Comparison of ENCODE assay signal across 12 mouse cellular contexts in genomic region chr15:82207105-82207459, GRCm38 (mm10). TPM values are rescaled to one million over a fixed set of nuclear protein-coding genes. Genes with fewer than 3 reads are reported as not detected.
A peak's percentile ranks its signal among the peaks of the same experiment; 100 is the strongest.
DNase-seq lines count a peak whose midpoint lies in the region; ATAC-seq and TF ChIP-seq lines count a peak whose summit lies in the region.
"Had no signal": no experiment of that assay in that cellular context is flagged by ENCODE, and none has a peak within 500 bp of the region (broad histone marks: within the 10 kb centered on the region; RNA-seq: fewer than 3 reads in every experiment).

No protein-coding gene starts in this region.

- peak overlapping the region; percentile 85 for H3K27ac ChIP-seq in cerebellum, adult 2 months (ENCODE audit: insufficient read depth, low read length)
- no peak overlapping the region for H3K27ac ChIP-seq in kidney, embryonic 16.5 days (ENCODE audit: low read length)
- H3K27ac ChIP-seq in limb, embryonic 11.5 days (replicated peaks; ENCODE audit: low read depth, low read length), result no peak overlapping the region
- no peak overlapping the region for H3K27ac ChIP-seq in neural tube, embryonic 13.5 days (replicated peaks)
- H3K27ac ChIP-seq: gastrocnemius, adult 2 months; intestine, embryonic 15.5 days; limb, embryonic 15.5 days had no signal

- H3K4me1 ChIP-seq in cerebellum, adult 2 months (ENCODE audit: control insufficient read depth, insufficient read depth, low read length), result peaks cover 74% of the 10 kb centered on the region
- peaks cover 21% of the 10 kb centered on the region for H3K4me1 ChIP-seq in kidney, embryonic 16.5 days (ENCODE audit: insufficient read depth, low read length)
- 0 out of 2 replicates have a peak, but pooled peaks cover 11% of the 10 kb centered on the region for H3K4me1 ChIP-seq in limb, embryonic 11.5 days (ENCODE audit: control insufficient read depth, insufficient read depth, low read length)
- H3K4me1 ChIP-seq in neural tube, embryonic 13.5 days (replicated peaks), result peaks cover 33% of the 10 kb centered on the region

- no peak for TF ChIP-seq POLR2A in cerebellum, adult 2 months (IDR thresholded peaks at IDR 0.05; ENCODE audit: borderline replicate concordance, insufficient read depth, low read length)

- H3K9ac ChIP-seq in kidney, embryonic 16.5 days (replicated peaks; ENCODE audit: low read length), result 0 out of 2 replicates have a peak overlapping the region, but pooled peaks have one; percentile 20
- no peak overlapping the region for H3K9ac ChIP-seq in limb, embryonic 11.5 days (ENCODE audit: low read length)
- H3K9ac ChIP-seq in neural tube, embryonic 13.5 days, result peak overlapping the region; percentile 47
- H3K9ac ChIP-seq: intestine, embryonic 15.5 days; limb, embryonic 15.5 days had no signal

- H3K36me3 ChIP-seq in kidney, embryonic 16.5 days (ENCODE audit: insufficient read depth, low read length), result peaks cover 28% of the 10 kb centered on the region
- peaks cover 14% of the 10 kb centered on the region for H3K36me3 ChIP-seq in limb, embryonic 11.5 days (ENCODE audit: control insufficient read depth, insufficient read depth, low read length)
- H3K36me3 ChIP-seq in neural tube, embryonic 13.5 days, result peaks cover 47% of the 10 kb centered on the region

- TF ChIP-seq CTCF in cerebellum, adult 2 months (IDR thresholded peaks at IDR 0.05; ENCODE audit: borderline replicate concordance, insufficient read depth, low read depth, low read length), result no peak

- H3K4me2 ChIP-seq in kidney, embryonic 16.5 days (replicated peaks; ENCODE audit: low read depth, low read length), result no peak overlapping the region
- H3K4me2 ChIP-seq in limb, embryonic 11.5 days (ENCODE audit: low read depth, severe bottlenecking), result peak overlapping the region; percentile 15; the same call in 1 of the 2 replicates
- H3K4me2 ChIP-seq in neural tube, embryonic 13.5 days, result peak overlapping the region; percentile 22; the same call in 1 of the 2 replicates
- H3K4me2 ChIP-seq: intestine, embryonic 15.5 days; limb, embryonic 15.5 days had no signal

- no peaks in the 10 kb centered on the region for H3K9me3 ChIP-seq in kidney, embryonic 16.5 days (ENCODE audit: low read length)
- H3K9me3 ChIP-seq in limb, embryonic 11.5 days (ENCODE audit: control insufficient read depth, low read length), result no peaks in the 10 kb centered on the region
- no peaks in the 10 kb centered on the region for H3K9me3 ChIP-seq in neural tube, embryonic 13.5 days
- H3K9me3 ChIP-seq: intestine, embryonic 15.5 days; limb, embryonic 15.5 days had no signal

- no peak for ATAC-seq in cerebellum, adult (ENCODE audit: insufficient number of reproducible peaks, low FRiP score, low TSS enrichment)
- ATAC-seq in kidney, embryonic 16.5 days (ENCODE audit: low FRiP score, low TSS enrichment), result no peak
- ATAC-seq in limb, embryonic 11.5 days (ENCODE audit: insufficient number of reproducible peaks, low FRiP score, low TSS enrichment, low read depth), result no peak
- no peak for ATAC-seq in neural tube, embryonic 13.5 days (ENCODE audit: low read depth)

- H3K4me3 ChIP-seq in cerebellum, adult 2 months (replicated peaks; ENCODE audit: insufficient read depth, low read depth, low read length), result no peak overlapping the region
- H3K4me3 ChIP-seq in kidney, embryonic 16.5 days (ENCODE audit: low read length), result peak overlapping the region; percentile 6; the same call in 1 of the 2 replicates
- 0 out of 2 replicates have a peak overlapping the region, but pooled peaks have one; percentile 7 for H3K4me3 ChIP-seq in limb, embryonic 11.5 days (ENCODE audit: low read depth, low read length)
- no peak overlapping the region for H3K4me3 ChIP-seq in neural tube, embryonic 13.5 days
- H3K4me3 ChIP-seq: gastrocnemius, adult 2 months; intestine, embryonic 15.5 days; limb, embryonic 15.5 days had no signal

- 33% methylated on average over 34 of the region's 34 CpGs for WGBS in cerebellum, adult 2 months
- WGBS in kidney, embryonic 16.5 days, result 19% methylated on average over 34 of the region's 34 CpGs
- 9% methylated on average over 34 of the region's 34 CpGs for WGBS in limb, embryonic 11.5 days
- 7% methylated on average over 34 of the region's 34 CpGs for WGBS in neural tube, embryonic 13.5 days

- H3K27me3 ChIP-seq in cerebellum, adult 2 months (ENCODE audit: control insufficient read depth, insufficient read depth, low read length), result no peaks in the 10 kb centered on the region
- H3K27me3 ChIP-seq in kidney, embryonic 16.5 days (ENCODE audit: insufficient read depth, low read length), result peaks cover 65% of the 10 kb centered on the region
- H3K27me3 ChIP-seq in limb, embryonic 11.5 days (ENCODE audit: control insufficient read depth, insufficient read depth, low read length), result peaks cover 68% of the 10 kb centered on the region
- H3K27me3 ChIP-seq in neural tube, embryonic 13.5 days, result peaks cover 81% of the 10 kb centered on the region

- no peak for DNase-seq in cerebellum, adult 2 months
- no peak for DNase-seq in kidney, postnatal 14 days
- no peak for DNase-seq in limb, embryonic 11.5 days (ENCODE audit: low spot score)
- no peak for DNase-seq in adrenal gland, postnatal 25 days
- no peak for DNase-seq in lung, postnatal 25 days (ENCODE audit: low spot score)
- DNase-seq: thymus, postnatal 25 days had no signal

RNA-seq across cellular contexts. Expression of gene Shisa8, which starts 5.5 kb away (rescaled TPM):
- 65.4 and 69.9 TPM in 2 replicates for polyA plus RNA-seq in cerebellum, adult 2 months (2012; rRNA removed)
- 0.41 and 0.62 TPM in 2 replicates for polyA plus RNA-seq in kidney, embryonic 16.5 days (2015; fragmentation: Nextera tagmentation; extraction: Ambion mirVana)
- polyA plus RNA-seq in limb, embryonic 11.5 days (2014; fragmentation: Nextera tagmentation; extraction: Ambion mirVana), result 0.31 TPM in 1 of 2 replicates, not detected in the other
- polyA plus RNA-seq in neural tube, embryonic 13.5 days (2015; fragmentation: Nextera tagmentation; extraction: Ambion mirVana), result 0.72 and 0.82 TPM in 2 replicates
- total RNA-seq in adrenal gland, postnatal 25 days (2021), result 0.24 and 0.48 TPM in 2 replicates
- total RNA-seq: gastrocnemius, adult 2 months had no signal

RNA-seq across cellular contexts. Expression of gene Tnfrsf13c, which starts 17.1 kb away (rescaled TPM):
- 0.89 and 0.93 TPM in 2 replicates for polyA plus RNA-seq in cerebellum, adult 2 months (2012; rRNA removed)
- polyA plus RNA-seq in kidney, embryonic 16.5 days (2015; fragmentation: Nextera tagmentation; extraction: Ambion mirVana), result 0.15 TPM in 1 of 2 replicates, not detected in the other
- polyA plus RNA-seq in limb, embryonic 11.5 days (2014; fragmentation: Nextera tagmentation; extraction: Ambion mirVana), result 0.27 TPM in 1 of 2 replicates, not detected in the other
- 0.13 and 0.66 TPM in 2 replicates for polyA plus RNA-seq in neural tube, embryonic 13.5 days (2015; fragmentation: Nextera tagmentation; extraction: Ambion mirVana)
- total RNA-seq in adrenal gland, postnatal 25 days (2021), result 0.21 TPM in 1 of 2 replicates, not detected in the other
- total RNA-seq: gastrocnemius, adult 2 months had no signal
- polyA plus RNA-seq: intestine, embryonic 15.5 days had no signal

RNA-seq across cellular contexts. Expression of gene Cenpm, which starts 37.5 kb away (rescaled TPM):
- polyA plus RNA-seq in cerebellum, adult 2 months (2012; rRNA removed), result 3.2 and 3.6 TPM in 2 replicates
- polyA plus RNA-seq in kidney, embryonic 16.5 days (2015; fragmentation: Nextera tagmentation; extraction: Ambion mirVana), result 65.9 and 71.2 TPM in 2 replicates
- polyA plus RNA-seq in limb, embryonic 11.5 days (2014; fragmentation: Nextera tagmentation; extraction: Ambion mirVana), result 88.0 and 89.3 TPM in 2 replicates
- polyA plus RNA-seq in neural tube, embryonic 13.5 days (2015; fragmentation: Nextera tagmentation; extraction: Ambion mirVana), result 15.2 and 16.5 TPM in 2 replicates
- 5.9 and 7.5 TPM in 2 replicates for total RNA-seq in adrenal gland, postnatal 25 days (2021)
- total RNA-seq: gastrocnemius, adult 2 months had no signal

RNA-seq across cellular contexts. Expression of gene 1500009C09Rik, which starts 45.1 kb away (rescaled TPM):
- polyA plus RNA-seq in cerebellum, adult 2 months (2012; rRNA removed), result 195 and 218 TPM in 2 replicates
- not detected in 2 replicates for polyA plus RNA-seq in kidney, embryonic 16.5 days (2015; fragmentation: Nextera tagmentation; extraction: Ambion mirVana)
- polyA plus RNA-seq in limb, embryonic 11.5 days (2014; fragmentation: Nextera tagmentation; extraction: Ambion mirVana), result not detected in 2 replicates
- polyA plus RNA-seq in neural tube, embryonic 13.5 days (2015; fragmentation: Nextera tagmentation; extraction: Ambion mirVana), result 7.8 and 7.9 TPM in 2 replicates
- 0.62 TPM in 1 of 2 replicates, not detected in the other for total RNA-seq in adrenal gland, postnatal 25 days (2021)
- total RNA-seq: gastrocnemius, adult 2 months had no signal
- polyA plus RNA-seq: limb, embryonic 15.5 days had no signal

Comparison
In these comparisons a context has a peak if more than half of its experiments do, and no peak if none do; other contexts are left out.
1. H3K4me3 ChIP-seq: peak in kidney, embryonic 16.5 days (single experiment) and limb, embryonic 11.5 days (single experiment); none in cerebellum, adult 2 months (single experiment) and neural tube, embryonic 13.5 days (single experiment).
2. RNA of gene Shisa8, which starts 5.5 kb away (polyA plus RNA-seq): 65.4 to 69.9 TPM in cerebellum, adult 2 months; 0.72 to 0.82 TPM in neural tube, embryonic 13.5 days, 0.41 to 0.62 TPM in kidney, embryonic 16.5 days and 0.31 TPM in limb, embryonic 11.5 days; every median in the first group is over 10 times any median in the second.